In genomic region chr17:73032326-73032725, GRCm38 (mm10) we compare ENCODE assay signal across 10 mouse cellular contexts.
"Had no signal": no experiment of that assay in that cellular context is flagged by ENCODE, and none has a peak within 500 bp of the region (broad histone marks: within the 10 kb centered on the region; RNA-seq: fewer than 3 reads in every experiment).

No protein-coding gene starts in this region.

- H3K27ac ChIP-seq: left cerebral cortex, adult 2 months; limb, embryonic 13.5 days; liver, embryonic 14.5 days; midbrain, embryonic 13.5 days had no signal

- H3K4me1 ChIP-seq: midbrain, embryonic 13.5 days had no signal

- H3K36me3 ChIP-seq: limb, embryonic 13.5 days; midbrain, embryonic 13.5 days had no signal

- H3K9me3 ChIP-seq: limb, embryonic 13.5 days; midbrain, embryonic 13.5 days had no signal

- DNase-seq: kidney, postnatal 10 days; kidney, postnatal 4 days; lung, postnatal 36 days; right cerebral cortex, postnatal 14 days; thymus, adult 2 months; thymus, postnatal 36 days had no signal

- H3K9ac ChIP-seq: limb, embryonic 13.5 days; liver, embryonic 14.5 days; midbrain, embryonic 13.5 days had no signal

- ATAC-seq: midbrain, embryonic 13.5 days had no signal

- H3K4me2 ChIP-seq: limb, embryonic 13.5 days; midbrain, embryonic 13.5 days had no signal

- H3K27me3 ChIP-seq: limb, embryonic 13.5 days; midbrain, embryonic 13.5 days had no signal

- H3K4me3 ChIP-seq: left cerebral cortex, adult 2 months; limb, embryonic 13.5 days; midbrain, embryonic 13.5 days had no signal
